Mouse (Mus musculus): ENCODE results near the gene Dohh. TPM values are rescaled to one million over a fixed set of nuclear protein-coding genes. Genes with fewer than 3 reads are reported as not detected.

Dohh gene
- polyA plus RNA-seq, 1 experiment from 2014 or later: 74.5 TPM

- H3K4me2 ChIP-seq: peak overlapping the region; percentile 95
- H3K36me3 ChIP-seq: peaks cover 19% of the 10 kb centered on the region
- peak overlapping the region; percentile 90 for H3K27ac ChIP-seq
- peak overlapping the region; percentile 83 for H3K4me3 ChIP-seq
- peak overlapping the region; percentile 91 for H3K9ac ChIP-seq
- H3K27me3 ChIP-seq (replicated peaks): peaks cover 23% of the 10 kb centered on the region
- H3K9me3 ChIP-seq (replicated peaks): no peaks in the 10 kb centered on the region
- WGBS (ENCODE audit: insufficient replicate concordance): 5% methylated on average over 12 of the region's 12 CpGs
- ATAC-seq: peak; percentile 50
- peaks cover 70% of the 10 kb centered on the region for H3K4me1 ChIP-seq
Observed at GRCm38 (mm10) chr10:81349146-81349545, 35.1 kb upstream of the Dohh start.

- Histone ChIP-seq H3K4me1 (peaks cover 78% of the 10 kb centered on the region), H3K27me3 (replicated peaks) (peaks cover 15% of the 10 kb centered on the region), H3K4me2 (peak overlapping the region; percentile 95), H3K36me3 (peaks cover 19% of the 10 kb centered on the region), H3K4me3 (peak overlapping the region; percentile 83), H3K27ac (peak overlapping the region; percentile 90), H3K9me3 (replicated peaks) (no peaks in the 10 kb centered on the region), H3K9ac (peak overlapping the region; percentile 91)
- no peak; the same call in 1 of the 2 replicates for ATAC-seq
- WGBS (ENCODE audit: insufficient replicate concordance): under 1% methylated on average over 29 of the region's 29 CpGs
Observed at GRCm38 (mm10) chr10:81349961-81350350, 34.3 kb upstream of the Dohh start.

- Histone ChIP-seq H3K9ac (peak within 1 kb of the TSS; percentile 91), H3K27me3 (replicated peaks) (peaks cover 10% of the 10 kb centered on the region), H3K27ac (peak within 1 kb of the TSS; percentile 91), H3K9me3 (replicated peaks) (no peaks in the 10 kb centered on the region), H3K4me3 (peak within 1 kb of the TSS; percentile 83), H3K36me3 (peaks cover 19% of the 10 kb centered on the region), H3K4me2 (peak within 1 kb of the TSS; percentile 95), H3K4me1 (peaks cover 81% of the 10 kb centered on the region)
- under 1% methylated on average over 54 of the region's 54 CpGs for WGBS (ENCODE audit: insufficient replicate concordance)
- peak; percentile 91 for ATAC-seq
Observed at GRCm38 (mm10) chr10:81350351-81351063, 33.7 kb upstream of the Dohh start, which contains the start of gene Hmg20b. Hmg20b (minus strand) TSS chr10:81350480.

GRCm38 (mm10) chr10:81351678-81352291, 32.4 kb upstream of the Dohh start:
- peaks cover 19% of the 10 kb centered on the region for H3K36me3 ChIP-seq
- peak overlapping the region; percentile 83 for H3K4me3 ChIP-seq
- H3K27ac ChIP-seq: peak overlapping the region; percentile 91
- ATAC-seq: peak; percentile 26
- peaks cover 82% of the 10 kb centered on the region for H3K4me1 ChIP-seq
- peak overlapping the region; percentile 76 for H3K4me2 ChIP-seq
- H3K9me3 ChIP-seq (replicated peaks): no peaks in the 10 kb centered on the region
- H3K27me3 ChIP-seq (replicated peaks): no peaks in the 10 kb centered on the region
- 3% methylated on average over 9 of the region's 9 CpGs for WGBS (ENCODE audit: insufficient replicate concordance)
- peak overlapping the region; percentile 71 for H3K9ac ChIP-seq

- no peak overlapping the region for H3K4me2 ChIP-seq
- 0 out of 2 replicates have a peak overlapping the region, but pooled peaks have one; percentile 32 for H3K27ac ChIP-seq
- no peak overlapping the region for H3K4me3 ChIP-seq
- no peak for ATAC-seq
- no peaks in the 10 kb centered on the region for H3K9me3 ChIP-seq (replicated peaks)
- peaks cover 8% of the 10 kb centered on the region for H3K36me3 ChIP-seq
- no peak overlapping the region for H3K9ac ChIP-seq
- 63% methylated on average over 9 of the region's 9 CpGs for WGBS (ENCODE audit: insufficient replicate concordance)
- H3K4me1 ChIP-seq: peaks cover 74% of the 10 kb centered on the region
- H3K27me3 ChIP-seq (replicated peaks): no peaks in the 10 kb centered on the region
Observed at GRCm38 (mm10) chr10:81354738-81355477, 29.3 kb upstream of the Dohh start.

GRCm38 (mm10) chr10:81355533-81355932, 28.7 kb upstream of the Dohh start:
- H3K4me1 ChIP-seq: peaks cover 80% of the 10 kb centered on the region
- no peak overlapping the region for H3K4me2 ChIP-seq
- H3K9me3 ChIP-seq (replicated peaks): no peaks in the 10 kb centered on the region
- no peaks in the 10 kb centered on the region for H3K27me3 ChIP-seq (replicated peaks)
- peaks cover 15% of the 10 kb centered on the region for H3K36me3 ChIP-seq
- no peak overlapping the region for H3K4me3 ChIP-seq
- no peak overlapping the region for H3K9ac ChIP-seq
- H3K27ac ChIP-seq: peak overlapping the region; percentile 94; the same call in 1 of the 2 replicates
- 57% methylated on average over 4 of the region's 4 CpGs for WGBS (ENCODE audit: insufficient replicate concordance)
- no peak for ATAC-seq

GRCm38 (mm10) chr10:81356352-81356990, 27.8 kb upstream of the Dohh start:
- Histone ChIP-seq H3K36me3 (peaks cover 24% of the 10 kb centered on the region), H3K4me1 (peaks cover 83% of the 10 kb centered on the region), H3K9ac (peak overlapping the region; percentile 61), H3K27ac (peak overlapping the region; percentile 94), H3K4me2 (peak overlapping the region; percentile 96), H3K27me3 (replicated peaks) (no peaks in the 10 kb centered on the region), H3K4me3 (peak overlapping the region; percentile 90), H3K9me3 (replicated peaks) (no peaks in the 10 kb centered on the region)
- ATAC-seq: no peak
- WGBS (ENCODE audit: insufficient replicate concordance): 33% methylated on average over 12 of the region's 12 CpGs

GRCm38 (mm10) chr10:81356991-81357844, 27.0 kb upstream of the Dohh start, which contains the start of gene Mfsd12:
Mfsd12 (plus strand) TSS chr10:81357491.
- H3K27ac ChIP-seq: peak within 1 kb of the TSS; percentile 94
- peaks cover 31% of the 10 kb centered on the region for H3K36me3 ChIP-seq
- 2% methylated on average over 79 of the region's 79 CpGs for WGBS (ENCODE audit: insufficient replicate concordance)
- peaks cover 83% of the 10 kb centered on the region for H3K4me1 ChIP-seq
- ATAC-seq: peak; percentile 85
- peak within 1 kb of the TSS; percentile 100 for H3K9ac ChIP-seq
- peak within 1 kb of the TSS; percentile 96 for H3K4me2 ChIP-seq
- peak within 1 kb of the TSS; percentile 90 for H3K4me3 ChIP-seq
- H3K9me3 ChIP-seq (replicated peaks): no peaks in the 10 kb centered on the region
- H3K27me3 ChIP-seq (replicated peaks): no peaks in the 10 kb centered on the region

GRCm38 (mm10) chr10:81358209-81358608, 26.0 kb upstream of the Dohh start:
- whole genome bisulfite sequencing (ENCODE audit: insufficient replicate concordance): 10% methylated on average over 4 of the region's 4 CpGs
- no peak for ATAC-seq

GRCm38 (mm10) chr10:81358841-81359240, 25.4 kb upstream of the Dohh start:
- 43% methylated on average over 1 of the region's 1 CpGs for WGBS (ENCODE audit: insufficient replicate concordance)

More at GRCm38 (mm10) chr10:81358209-81358608, 26.0 kb upstream of the Dohh start:
- H3K4me3 ChIP-seq: peak overlapping the region; percentile 90
- H3K9me3 ChIP-seq (replicated peaks): no peaks in the 10 kb centered on the region
- peak overlapping the region; percentile 94 for H3K27ac ChIP-seq
- H3K9ac ChIP-seq: peak overlapping the region; percentile 100
- H3K4me2 ChIP-seq: peak overlapping the region; percentile 96
- peaks cover 40% of the 10 kb centered on the region for H3K36me3 ChIP-seq
- no peaks in the 10 kb centered on the region for H3K27me3 ChIP-seq (replicated peaks)
- H3K4me1 ChIP-seq: peaks cover 83% of the 10 kb centered on the region

More at GRCm38 (mm10) chr10:81358841-81359240, 25.4 kb upstream of the Dohh start:
- H3K27me3 ChIP-seq (replicated peaks): no peaks in the 10 kb centered on the region
- H3K4me1 ChIP-seq: peaks cover 90% of the 10 kb centered on the region
- H3K36me3 ChIP-seq: peaks cover 46% of the 10 kb centered on the region
- H3K4me3 ChIP-seq: peak overlapping the region; percentile 90
- H3K9me3 ChIP-seq (replicated peaks): no peaks in the 10 kb centered on the region
- H3K27ac ChIP-seq: peak overlapping the region; percentile 94
- peak overlapping the region; percentile 100 for H3K9ac ChIP-seq
- ATAC-seq: no peak
- peak overlapping the region; percentile 96 for H3K4me2 ChIP-seq

All from liver, embryonic 12.5 days (tissue).